Mouse (Mus musculus) left cerebral cortex, adult 18-20 months (tissue): ENCODE results near the gene AI597479. TPM values are rescaled to one million over a fixed set of nuclear protein-coding genes. Genes with fewer than 3 reads are reported as not detected.

Experiments used
- DNase-seq, 2 experiments: peaks; one replicate each; pipeline ENCODE4 v3.0.0; 2021 to 2022; ENCODE audit warnings: low spot score in 2 of 2, mixed read lengths in 1 of 2
- total RNA-seq, 2 experiments: library from RNA; stranded (reverse); gene quantifications; 2 replicates each; pipeline ENCODE4 v1.2.3; 2021

AI597479 gene
- total RNA-seq, 2 experiments from 2014 or later: 24.7 to 25.3 TPM

DNA sequence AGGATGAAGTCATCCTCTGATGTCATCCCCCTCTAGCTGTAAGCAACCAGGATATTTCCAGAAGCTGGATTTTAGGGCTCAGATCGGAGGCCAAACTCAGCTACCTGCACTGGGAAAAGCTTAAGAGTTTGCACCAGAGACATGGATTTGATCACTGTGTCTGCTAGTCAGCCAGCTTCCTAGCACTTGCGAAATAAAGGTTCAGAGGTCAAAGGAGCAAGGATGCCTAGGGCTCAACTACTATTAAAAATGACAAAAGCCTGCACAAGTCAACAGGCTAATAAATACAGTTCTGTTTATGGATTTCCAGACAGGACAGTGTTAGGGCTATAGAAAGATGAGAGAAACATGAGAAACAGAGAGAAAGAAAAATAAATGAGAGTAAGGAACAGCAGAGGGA, 59.4 kb downstream of the AI597479 start:
- DNase-seq: no peak

DNA sequence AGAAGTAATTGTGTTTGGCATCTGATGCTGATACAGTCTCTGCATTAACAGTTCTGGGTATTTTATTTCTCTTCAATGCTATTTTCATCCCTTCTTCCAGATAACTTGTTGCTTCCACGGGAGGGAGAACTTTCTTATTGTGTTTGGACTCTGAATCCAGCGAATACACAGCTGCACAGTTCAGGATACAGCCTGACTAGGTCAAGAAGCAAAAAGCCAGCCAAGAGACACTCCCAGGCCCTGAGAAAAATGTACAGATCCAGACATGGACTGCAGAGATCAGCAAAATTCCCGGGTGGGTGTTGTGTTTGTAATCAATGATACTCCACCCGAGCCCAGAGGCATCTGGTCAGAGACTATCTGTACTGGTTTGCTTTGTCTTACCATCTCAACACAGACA, 60.9 kb downstream of the AI597479 start:
- DNase-seq: no peak

GRCm38 (mm10) chr1:43162394-43162793, 63.9 kb downstream of the AI597479 start:
- DNase-seq: no peak

GRCm38 (mm10) chr1:43163084-43163466, 64.6 kb downstream of the AI597479 start:
- DNase-seq: no peak

DNA sequence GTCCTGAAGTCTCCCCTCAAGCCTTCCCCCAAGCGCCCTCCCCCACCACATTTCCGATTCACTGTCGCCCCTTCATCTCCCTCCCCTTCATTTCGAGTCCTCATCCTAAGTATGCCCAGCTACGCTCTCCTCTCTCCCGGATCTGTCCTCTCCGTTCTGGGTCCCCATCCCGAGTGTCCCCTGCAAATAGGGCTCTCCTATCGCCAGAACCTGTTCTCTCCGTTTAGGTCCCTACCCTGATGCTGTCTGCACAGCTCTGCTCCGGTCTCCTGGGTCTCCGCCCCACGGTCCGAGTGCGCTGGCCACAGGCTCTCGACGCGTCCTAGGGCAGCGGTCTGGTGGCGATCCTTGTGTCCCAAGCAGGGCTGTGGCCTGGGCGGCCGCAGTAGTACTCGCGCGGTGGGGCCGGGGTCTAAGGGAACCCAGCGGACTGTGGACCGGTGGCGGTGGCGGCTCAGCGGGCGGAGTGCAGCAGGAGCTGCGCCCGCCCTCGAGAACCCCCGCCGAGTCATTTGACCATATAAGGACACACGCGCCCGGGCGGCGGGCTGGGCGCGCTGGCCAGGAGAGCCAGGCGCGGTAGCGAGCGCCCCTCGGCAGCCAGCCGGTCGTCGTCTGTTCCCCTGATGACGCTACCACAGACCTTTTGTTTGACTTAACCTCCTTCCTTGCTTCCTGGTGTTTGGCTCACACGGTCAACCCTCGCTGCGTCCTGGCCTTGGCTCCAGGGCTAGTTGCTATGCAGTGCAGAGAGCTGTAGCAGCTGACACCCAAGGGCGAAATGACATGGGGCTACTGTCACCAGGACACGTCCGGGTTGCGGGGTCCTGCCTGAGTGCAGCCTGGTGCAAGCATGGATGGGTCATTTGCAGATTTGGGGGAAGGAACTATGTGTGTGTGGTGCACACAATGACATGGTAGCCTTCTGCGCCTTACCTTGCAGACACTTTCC, 65.2 kb downstream of the AI597479 start:
- DNase-seq: peak; percentile 67 to 83

- no peak for DNase-seq
These were observed 66.1 kb downstream of the AI597479 start for GRCm38 (mm10) chr1:43164582-43164981.

Other genes starting within 250 kb of the AI597479 start
- 10 to 100 TPM; 40.4 to 41.4 TPM for gene Mrps9, start 247.5 kb upstream of the AI597479 start, total RNA-seq
- 10 to 100 TPM; 17.6 to 18.3 TPM for gene Gpr45, start 145.8 kb upstream of the AI597479 start, total RNA-seq
- gene Tgfbrap1, start 73 bp upstream of the AI597479 start, total RNA-seq: 10 to 100 TPM; 37.7 to 41.8 TPM
- gene Fhl2, start 98.3 kb downstream of the AI597479 start, total RNA-seq: 10 to 100 TPM; 48.9 to 55.4 TPM